Mouse (Mus musculus) heart, embryonic 15.5 days (tissue): ENCODE measurements around the gene Arhgef2. TPM values are rescaled to one million over a fixed set of nuclear protein-coding genes. Genes with fewer than 3 reads are reported as not detected.
"Not testable (repeated sequence)": the region's sequence is repeated elsewhere in the genome, so short reads cannot be mapped to it uniquely, and the experiment has no call there.

Experiments used
- ATAC-seq: fragments of 200-750 bp; cut with Nextera tagmentation; replicated peaks from 2 replicates; pipeline ENCODE4 v1.8.0; 2017; ENCODE audit warnings: low read depth, moderate TSS enrichment; ENCODE audit not compliant: insufficient number of reproducible peaks, insufficient read depth, low FRiP score
- H3K27ac ChIP-seq: fragments of 300-500 bp; sonication (generic); 2 replicates; pipeline ENCODE4 v1.5.1; 2015; ENCODE audit warnings: mild to moderate bottlenecking, inconsistent platforms
- H3K27me3 ChIP-seq: fragments of 300-500 bp; sonication (generic); 2 replicates; pipeline ENCODE4 v1.6.1; 2015; ENCODE audit warnings: inconsistent platforms
- H3K36me3 ChIP-seq: fragments of 300-500 bp; sonication (generic); 2 replicates; pipeline ENCODE4 v1.6.1; 2015; ENCODE audit warnings: mild to moderate bottlenecking, inconsistent platforms
- H3K4me1 ChIP-seq: fragments of 300-500 bp; sonication (generic); replicated peaks from 2 replicates; pipeline ENCODE4 v1.6.1; 2015; ENCODE audit warnings: inconsistent platforms
- H3K4me2 ChIP-seq: fragments of 300-500 bp; sonication (generic); 2 replicates; pipeline ENCODE4 v1.6.1; 2015; ENCODE audit warnings: inconsistent platforms, mild to moderate bottlenecking, moderate library complexity
- H3K4me3 ChIP-seq: fragments of 300-500 bp; sonication (generic); 2 replicates; pipeline ENCODE4 v1.5.1; 2015; ENCODE audit warnings: mild to moderate bottlenecking, inconsistent platforms
- H3K9ac ChIP-seq: fragments of 300-500 bp; sonication (generic); 2 replicates; pipeline ENCODE4 v1.6.1; 2015; ENCODE audit warnings: mild to moderate bottlenecking, inconsistent platforms
- H3K9me3 ChIP-seq: fragments of 300-500 bp; sonication (generic); replicated peaks from 2 replicates; pipeline ENCODE4 v1.6.1; 2016; ENCODE audit warnings: inconsistent platforms
- WGBS: fragments of 180-500 bp; shearing (Covaris S2); methylation state at CpG from one replicate; pipeline ENCODE4 v1.1.7; 2015; ENCODE audit warnings: mixed read lengths; 5-methylcytosine and 5-hydroxymethylcytosine counted together
- polyA plus RNA-seq: library from polyadenylated mRNA; unstranded; fragments of >200 nt; fragmentation: Nextera tagmentation; extraction: Ambion mirVana; gene quantifications from 2 replicates; pipeline ENCODE4 v1.2.1, GENCODE M21; 2015

Arhgef2 gene
- 72.8 and 82.5 TPM in 2 replicates for polyA plus RNA-seq

- not testable (repeated sequence) for H3K4me3 ChIP-seq, H3K27me3 ChIP-seq, ATAC-seq, H3K36me3 ChIP-seq, H3K9me3 ChIP-seq, H3K9ac ChIP-seq, H3K27ac ChIP-seq
- Histone ChIP-seq H3K4me2 (peak within 1 kb of the TSS; percentile 70; the same call in 1 of the 2 replicates), H3K4me1 (peaks cover 21% of the 10 kb centered on the region)
- WGBS = 87% methylated on average over 2 of the region's 2 CpGs
These were observed at the start of gene Arhgef2 for GRCm38 (mm10) chr3:88605666-88606065. Gene Arhgef2 (plus strand): TSS chr3:88605966.

- Histone ChIP-seq H3K27me3 (no peaks in the 10 kb centered on the region), H3K4me3 (no peak overlapping the region), H3K4me2 (no peak overlapping the region), H3K9me3 (no peaks in the 10 kb centered on the region), H3K36me3 (peaks cover 61% of the 10 kb centered on the region), H3K9ac (no peak overlapping the region), H3K27ac (no peak overlapping the region), H3K4me1 (peaks cover 17% of the 10 kb centered on the region)
- 95% methylated on average over 8 of the region's 8 CpGs for WGBS
- no peak for ATAC-seq
These were observed 49.1 kb upstream of the Arhgef2 start for GRCm38 (mm10) chr3:88556616-88557015.

GRCm38 (mm10) chr3:88559596-88559995 is 46.2 kb upstream of the Arhgef2 start:
- Histone ChIP-seq H3K9ac (no peak overlapping the region), H3K9me3 (no peaks in the 10 kb centered on the region), H3K36me3 (peaks cover 80% of the 10 kb centered on the region), H3K27me3 (no peaks in the 10 kb centered on the region), H3K4me2 (no peak overlapping the region), H3K27ac (no peak overlapping the region), H3K4me3 (no peak overlapping the region), H3K4me1 (peaks cover 7% of the 10 kb centered on the region)
- 96% methylated on average over 9 of the region's 9 CpGs for WGBS
- no peak for ATAC-seq

- H3K4me3 ChIP-seq = no peak overlapping the region
- peaks cover 10% of the 10 kb centered on the region for H3K4me1 ChIP-seq
- ATAC-seq = no peak
- H3K27ac ChIP-seq = no peak overlapping the region
- H3K27me3 ChIP-seq = no peaks in the 10 kb centered on the region
- peaks cover 85% of the 10 kb centered on the region for H3K36me3 ChIP-seq
- no peak overlapping the region for H3K4me2 ChIP-seq
- no peaks in the 10 kb centered on the region for H3K9me3 ChIP-seq
- no peak overlapping the region for H3K9ac ChIP-seq
- 74% methylated on average over 4 of the region's 4 CpGs for WGBS
These were observed 43.8 kb upstream of the Arhgef2 start for GRCm38 (mm10) chr3:88561989-88562388.

- H3K27me3 ChIP-seq = no peaks in the 10 kb centered on the region
- H3K27ac ChIP-seq = no peak overlapping the region
- H3K4me2 ChIP-seq = no peak overlapping the region
- H3K4me1 ChIP-seq = peaks cover 10% of the 10 kb centered on the region
- H3K36me3 ChIP-seq = peaks cover 85% of the 10 kb centered on the region
- ATAC-seq = no peak
- H3K9ac ChIP-seq = no peak overlapping the region
- H3K9me3 ChIP-seq = no peaks in the 10 kb centered on the region
- no peak overlapping the region for H3K4me3 ChIP-seq
- WGBS = 76% methylated on average over 4 of the region's 4 CpGs
These were observed 42.3 kb upstream of the Arhgef2 start for GRCm38 (mm10) chr3:88563442-88563841.

GRCm38 (mm10) chr3:88563966-88564365 is 41.8 kb upstream of the Arhgef2 start:
- no peak overlapping the region for H3K4me2 ChIP-seq
- no peak overlapping the region for H3K27ac ChIP-seq
- H3K36me3 ChIP-seq = peaks cover 87% of the 10 kb centered on the region
- no peak overlapping the region for H3K9ac ChIP-seq
- peaks cover 10% of the 10 kb centered on the region for H3K4me1 ChIP-seq
- no peaks in the 10 kb centered on the region for H3K9me3 ChIP-seq
- 81% methylated on average over 7 of the region's 7 CpGs for WGBS
- no peak for ATAC-seq
- no peaks in the 10 kb centered on the region for H3K27me3 ChIP-seq
- no peak overlapping the region for H3K4me3 ChIP-seq

- Histone ChIP-seq H3K4me1 (peaks cover 10% of the 10 kb centered on the region), H3K9ac (no peak overlapping the region), H3K4me2 (no peak overlapping the region), H3K27me3 (no peaks in the 10 kb centered on the region), H3K36me3 (peaks cover 76% of the 10 kb centered on the region), H3K9me3 (no peaks in the 10 kb centered on the region), H3K4me3 (no peak overlapping the region), H3K27ac (peak overlapping the region; percentile 37)
- peak; percentile 58; the same call in 1 of the 2 replicates for ATAC-seq
- 72% methylated on average over 3 of the region's 3 CpGs for WGBS
These were observed 39.6 kb upstream of the Arhgef2 start for GRCm38 (mm10) chr3:88566116-88566515.

- Histone ChIP-seq H3K4me1 (peaks cover 10% of the 10 kb centered on the region), H3K9me3 (no peaks in the 10 kb centered on the region), H3K27ac (peak overlapping the region; percentile 37), H3K27me3 (no peaks in the 10 kb centered on the region), H3K4me2 (no peak overlapping the region), H3K9ac (no peak overlapping the region), H3K4me3 (no peak overlapping the region), H3K36me3 (peaks cover 71% of the 10 kb centered on the region)
- no peak; the same call in 1 of the 2 replicates for ATAC-seq
- WGBS = 74% methylated on average over 4 of the region's 4 CpGs
These were observed 39.2 kb upstream of the Arhgef2 start for GRCm38 (mm10) chr3:88566536-88567061.

GRCm38 (mm10) chr3:88567892-88568291 is 37.9 kb upstream of the Arhgef2 start:
- H3K36me3 ChIP-seq = peaks cover 68% of the 10 kb centered on the region
- no peak for ATAC-seq
- no peak overlapping the region for H3K27ac ChIP-seq
- no peaks in the 10 kb centered on the region for H3K9me3 ChIP-seq
- 76% methylated on average over 6 of the region's 6 CpGs for WGBS
- H3K9ac ChIP-seq = no peak overlapping the region
- no peak overlapping the region for H3K4me3 ChIP-seq
- no peak overlapping the region for H3K4me2 ChIP-seq
- H3K27me3 ChIP-seq = no peaks in the 10 kb centered on the region
- peaks cover 10% of the 10 kb centered on the region for H3K4me1 ChIP-seq

GRCm38 (mm10) chr3:88568615-88569014 is 37.2 kb upstream of the Arhgef2 start:
- ATAC-seq = no peak
- Histone ChIP-seq H3K9me3 (no peaks in the 10 kb centered on the region), H3K27ac (no peak overlapping the region), H3K4me3 (no peak overlapping the region), H3K36me3 (peaks cover 61% of the 10 kb centered on the region), H3K4me2 (no peak overlapping the region), H3K27me3 (no peaks in the 10 kb centered on the region), H3K9ac (no peak overlapping the region), H3K4me1 (peaks cover 10% of the 10 kb centered on the region)
- WGBS = 88% methylated on average over 2 of the region's 2 CpGs

GRCm38 (mm10) chr3:88569093-88569492 is 36.7 kb upstream of the Arhgef2 start:
- H3K4me3 ChIP-seq = no peak overlapping the region
- ATAC-seq = no peak
- no peak overlapping the region for H3K9ac ChIP-seq
- H3K9me3 ChIP-seq = no peaks in the 10 kb centered on the region
- WGBS = 93% methylated on average over 2 of the region's 2 CpGs
- peaks cover 10% of the 10 kb centered on the region for H3K4me1 ChIP-seq
- no peak overlapping the region for H3K27ac ChIP-seq
- H3K36me3 ChIP-seq = peaks cover 56% of the 10 kb centered on the region
- no peaks in the 10 kb centered on the region for H3K27me3 ChIP-seq
- no peak overlapping the region for H3K4me2 ChIP-seq

- H3K9ac ChIP-seq = no peak overlapping the region
- peaks cover 50% of the 10 kb centered on the region for H3K36me3 ChIP-seq
- no peak overlapping the region for H3K4me3 ChIP-seq
These were observed 36.1 kb upstream of the Arhgef2 start for GRCm38 (mm10) chr3:88569694-88570093.

More at GRCm38 (mm10) chr3:88569694-88570093, 36.1 kb upstream of the Arhgef2 start:
- H3K27me3 ChIP-seq = no peaks in the 10 kb centered on the region
- peaks cover 10% of the 10 kb centered on the region for H3K4me1 ChIP-seq
- no peak overlapping the region for H3K27ac ChIP-seq
- WGBS = 91% methylated on average over 5 of the region's 5 CpGs
- H3K9me3 ChIP-seq = no peaks in the 10 kb centered on the region
- H3K4me2 ChIP-seq = no peak overlapping the region
- no peak for ATAC-seq
